Mouse (Mus musculus) layer of hippocampus, postnatal 36 days (tissue): Measurements from ENCODE around the gene Utp3. TPM values are rescaled to one million over a fixed set of nuclear protein-coding genes. Genes with fewer than 3 reads are reported as not detected.

Experiments
- DNase-seq, 2 experiments: peaks; one replicate each; pipeline ENCODE4 v3.0.0; 2022
- total RNA-seq, 2 experiments: library from RNA; stranded (reverse); gene quantifications; 2 replicates each; pipeline ENCODE4 v1.2.3; 2021

Gene Utp3
- total RNA-seq, 2 experiments from 2014 or later, result 27.5 to 28.0 TPM

DNA sequence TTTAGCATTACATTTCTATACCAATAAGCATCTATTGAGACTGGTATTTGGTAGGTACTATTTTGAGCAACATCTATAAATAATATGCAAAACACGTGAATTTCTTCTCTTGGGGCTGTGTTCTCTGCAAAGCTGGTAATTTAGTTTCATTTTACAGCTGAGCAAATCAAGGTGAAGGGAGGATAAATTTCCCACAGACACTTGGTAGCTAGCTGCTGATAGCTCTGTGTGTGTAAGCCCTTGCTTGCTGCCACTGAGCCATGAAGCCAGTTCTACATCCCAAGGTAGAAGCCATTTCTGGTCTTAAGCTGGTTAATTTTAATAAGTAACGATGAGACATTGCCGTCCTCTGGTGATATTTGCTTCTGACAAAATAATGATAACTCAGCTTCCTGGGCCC, 20.6 kb downstream of the Utp3 start:
- no peak for DNase-seq

DNA sequence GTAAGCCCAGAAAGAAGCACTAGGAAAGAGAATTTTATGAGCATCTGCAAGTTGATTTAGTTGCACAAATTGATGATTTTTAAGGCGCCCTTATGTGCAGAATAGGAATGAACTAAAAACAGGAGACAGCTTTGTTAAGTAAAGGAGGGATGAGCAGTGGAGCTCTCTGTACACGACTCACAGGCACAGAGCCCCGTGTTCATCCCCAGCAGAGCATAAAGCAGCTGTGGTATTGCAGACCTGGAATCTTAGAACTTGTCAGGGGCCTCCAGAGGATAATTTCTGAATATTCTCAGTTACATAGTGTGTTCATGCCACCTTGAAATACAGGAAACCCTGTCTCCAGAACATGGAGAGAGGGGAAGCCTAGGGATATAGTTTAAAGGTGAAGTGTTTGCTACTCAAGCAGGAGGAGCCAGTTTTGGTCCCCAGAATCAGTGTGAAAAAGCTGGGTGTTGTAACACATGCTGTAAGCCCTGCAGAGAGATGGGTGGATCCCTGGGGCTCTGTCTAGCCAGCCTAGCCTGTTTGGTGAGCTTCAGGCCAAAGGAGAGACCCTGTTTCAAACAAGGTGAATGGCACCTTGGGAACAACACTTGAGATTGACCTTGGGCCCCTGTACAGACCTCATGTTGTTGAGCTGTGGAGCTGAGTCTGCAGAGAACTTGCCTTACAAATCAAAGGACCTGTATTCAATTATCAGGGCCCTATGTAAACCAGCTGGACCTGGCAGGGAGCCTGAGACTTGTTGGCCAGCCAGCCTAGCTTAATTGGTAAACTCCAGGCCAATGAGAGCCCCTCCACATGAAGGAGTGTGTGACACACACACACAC, 21.5 kb downstream of the Utp3 start:
- DNase-seq, result no peak

DNA sequence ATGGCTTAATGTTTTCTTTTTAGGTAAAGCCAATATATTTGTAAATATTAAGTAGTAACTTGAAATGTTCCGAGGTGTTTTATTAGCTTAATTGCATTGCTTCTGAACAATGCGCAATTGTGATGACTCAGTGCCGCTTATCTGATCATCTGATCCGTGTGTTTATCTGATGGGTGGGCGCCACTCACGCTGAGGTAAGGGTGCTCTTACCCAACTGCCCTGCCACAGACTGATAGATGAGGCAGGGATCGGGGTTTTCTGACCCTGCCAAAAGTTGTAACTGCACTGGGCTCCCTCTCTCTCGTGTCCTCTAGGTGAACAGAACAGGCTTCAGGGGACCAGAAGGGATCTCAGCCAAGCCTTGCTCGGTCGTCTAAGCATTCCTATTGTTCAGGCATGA, 26.4 kb downstream of the Utp3 start:
- no peak for DNase-seq

DNA sequence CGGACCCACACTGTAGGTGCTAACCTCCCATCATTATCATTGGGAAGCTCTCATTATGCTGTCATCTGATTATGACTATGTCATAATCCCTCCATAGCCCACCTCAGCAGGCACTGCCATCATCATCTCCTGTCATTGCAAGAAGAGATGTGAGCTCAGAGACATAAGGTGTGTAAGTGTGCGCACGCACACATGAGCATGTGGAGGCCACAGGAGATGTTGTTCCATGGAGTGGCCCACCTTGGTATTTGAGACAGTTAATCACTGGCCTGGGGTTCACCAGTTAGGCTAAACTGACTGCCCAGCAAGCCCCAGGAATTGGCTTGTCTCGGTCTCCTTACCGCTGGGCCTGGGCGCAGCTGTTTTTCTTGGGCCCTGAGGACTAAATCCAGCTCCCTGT, 27.1 kb downstream of the Utp3 start:
- DNase-seq, result no peak

DNA sequence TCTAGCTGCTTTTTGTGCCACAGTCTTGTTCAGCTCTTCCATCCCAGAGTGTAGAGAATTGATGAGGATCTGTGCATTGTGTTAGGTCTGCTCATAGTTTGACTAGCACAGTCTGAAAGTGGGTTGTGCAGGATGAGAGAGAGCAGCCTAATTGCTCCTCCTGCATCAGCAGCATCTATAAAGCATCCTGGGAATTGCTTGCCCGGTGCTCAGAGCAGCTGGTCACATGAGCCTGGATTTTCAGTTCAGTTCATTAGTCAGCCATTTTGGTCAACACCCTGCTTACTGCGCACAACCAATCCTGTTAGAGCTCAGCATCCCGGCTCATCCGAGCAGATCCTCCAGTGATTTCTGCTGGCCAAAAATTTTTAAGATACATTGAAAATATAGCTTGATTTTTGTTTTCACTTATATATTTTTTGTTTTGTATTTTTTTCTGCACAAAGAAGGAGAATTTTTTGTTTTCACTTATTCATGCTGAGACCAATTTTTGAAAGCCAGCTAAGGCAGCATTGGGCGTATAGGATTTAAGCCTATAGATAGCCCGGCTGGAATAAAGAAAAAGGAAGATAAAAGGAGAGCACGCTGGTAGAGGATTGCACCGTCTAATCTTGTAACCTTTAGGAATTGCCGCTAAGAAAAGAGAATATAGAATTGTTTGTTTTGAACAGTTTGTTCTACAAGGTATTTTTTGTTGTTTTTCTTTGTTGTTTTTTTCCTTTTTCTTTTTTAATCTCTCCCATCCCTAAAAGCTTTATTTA, 29.2 kb downstream of the Utp3 start:
- DNase-seq, result peak; percentile 86 to 87

DNA sequence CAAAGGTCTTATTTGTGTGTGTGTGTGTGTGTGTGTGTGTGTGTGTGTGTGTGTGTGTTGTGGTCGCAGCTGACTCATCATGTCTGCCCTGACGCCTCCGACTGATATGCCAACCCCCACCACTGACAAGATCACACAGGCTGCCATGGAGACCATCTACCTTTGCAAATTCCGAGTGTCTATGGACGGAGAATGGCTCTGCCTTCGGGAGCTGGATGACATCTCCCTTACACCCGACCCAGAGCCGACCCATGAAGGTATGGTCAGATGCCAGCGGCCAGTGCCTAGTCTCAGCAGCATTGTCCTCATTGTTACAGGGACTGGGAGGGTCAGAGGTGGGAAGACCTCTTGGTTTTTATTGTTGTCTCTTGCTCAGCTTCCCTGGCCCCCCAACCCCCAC, 29.8 kb downstream of the Utp3 start:
- peak; percentile 40 to 41 for DNase-seq

DNA sequence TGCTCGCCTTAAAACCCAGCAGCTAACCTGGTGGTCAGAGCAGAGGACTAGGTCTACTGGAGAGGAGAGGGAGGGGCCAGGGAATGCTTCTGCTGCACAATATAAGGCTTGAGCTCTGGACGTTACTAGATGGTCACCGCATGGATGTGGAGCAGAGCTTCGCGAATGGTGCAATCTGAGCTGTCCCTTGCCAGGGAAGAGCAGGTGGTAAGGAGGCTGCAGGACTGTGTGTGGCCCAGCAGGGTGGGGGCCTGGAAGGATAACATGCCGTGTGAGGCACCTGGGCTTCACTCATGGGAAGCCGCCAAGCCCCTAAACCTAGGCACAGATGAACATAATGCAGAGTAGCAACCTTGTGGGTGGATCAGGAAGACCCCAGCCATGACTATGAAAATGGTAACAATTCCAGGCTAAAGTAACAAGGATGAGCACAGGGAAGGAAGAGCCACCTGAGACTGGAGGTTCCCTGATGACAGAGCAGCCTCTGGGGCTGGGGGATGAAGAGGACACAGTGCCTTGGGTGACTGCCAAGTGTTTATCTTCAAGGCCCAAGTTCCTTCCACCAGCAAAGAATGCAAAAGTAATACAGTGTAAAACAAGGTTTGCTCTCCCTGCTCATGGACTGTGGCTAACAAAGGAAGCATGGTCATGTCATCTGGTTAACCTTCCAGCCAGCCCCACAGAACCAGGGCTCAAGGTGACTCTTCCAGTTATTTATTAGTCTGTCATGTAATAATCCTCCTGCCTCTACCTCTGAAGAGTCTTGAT, 32.3 kb downstream of the Utp3 start:
- no peak for DNase-seq

DNA sequence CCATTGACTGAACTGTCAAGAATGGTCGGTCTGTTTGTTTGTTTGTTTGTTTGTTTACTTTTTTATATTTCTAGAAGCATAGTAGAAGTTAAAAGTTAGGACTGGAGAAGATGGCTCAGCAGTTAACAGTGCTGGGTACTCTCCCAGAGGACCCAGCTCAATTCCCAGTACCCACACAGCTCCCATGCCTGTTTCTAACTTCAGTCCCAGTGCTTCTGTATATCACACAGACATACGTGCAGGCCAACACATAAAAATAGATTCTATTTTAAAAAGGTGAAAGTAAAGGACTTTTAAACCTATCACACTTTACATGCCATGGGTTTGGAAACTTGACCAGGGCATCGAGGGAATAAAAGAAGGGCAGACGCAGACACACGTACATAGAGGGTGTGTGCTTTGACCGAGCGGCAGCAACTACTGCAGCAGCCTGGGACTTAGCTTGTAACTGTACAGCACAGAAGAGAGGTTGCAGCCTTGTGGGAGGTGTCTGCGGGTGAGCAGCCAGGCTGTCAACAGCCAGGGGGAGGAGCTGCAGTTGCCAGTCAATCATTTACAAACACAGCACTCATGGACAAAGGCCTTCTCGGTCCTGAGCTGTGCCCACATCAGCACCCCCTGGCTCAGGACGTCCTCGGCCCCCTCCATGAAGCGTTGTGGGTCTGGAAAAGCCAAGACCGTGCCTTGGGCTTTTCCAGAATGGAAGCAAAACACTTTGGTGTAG, 33.1 kb downstream of the Utp3 start:
- DNase-seq, result no peak

DNA sequence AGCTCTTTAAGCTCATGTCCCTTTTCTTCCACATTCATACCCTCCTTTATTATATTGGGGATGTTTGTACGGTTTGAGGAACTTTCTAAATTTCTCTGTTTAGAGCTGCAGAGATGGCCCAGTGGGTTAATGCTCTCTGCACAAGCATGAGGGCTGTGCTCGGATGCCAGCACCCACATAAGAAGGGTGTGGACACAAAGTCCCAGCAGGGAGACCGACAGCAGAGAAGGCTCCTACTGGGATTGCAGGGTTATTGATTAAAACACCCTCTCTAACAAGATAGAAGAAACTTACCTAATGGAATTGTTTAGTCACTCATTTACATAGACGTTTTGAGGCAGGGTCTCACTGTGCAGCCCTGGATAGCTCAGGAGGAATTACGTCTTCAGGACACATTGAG, 34.2 kb downstream of the Utp3 start:
- no peak for DNase-seq

DNA sequence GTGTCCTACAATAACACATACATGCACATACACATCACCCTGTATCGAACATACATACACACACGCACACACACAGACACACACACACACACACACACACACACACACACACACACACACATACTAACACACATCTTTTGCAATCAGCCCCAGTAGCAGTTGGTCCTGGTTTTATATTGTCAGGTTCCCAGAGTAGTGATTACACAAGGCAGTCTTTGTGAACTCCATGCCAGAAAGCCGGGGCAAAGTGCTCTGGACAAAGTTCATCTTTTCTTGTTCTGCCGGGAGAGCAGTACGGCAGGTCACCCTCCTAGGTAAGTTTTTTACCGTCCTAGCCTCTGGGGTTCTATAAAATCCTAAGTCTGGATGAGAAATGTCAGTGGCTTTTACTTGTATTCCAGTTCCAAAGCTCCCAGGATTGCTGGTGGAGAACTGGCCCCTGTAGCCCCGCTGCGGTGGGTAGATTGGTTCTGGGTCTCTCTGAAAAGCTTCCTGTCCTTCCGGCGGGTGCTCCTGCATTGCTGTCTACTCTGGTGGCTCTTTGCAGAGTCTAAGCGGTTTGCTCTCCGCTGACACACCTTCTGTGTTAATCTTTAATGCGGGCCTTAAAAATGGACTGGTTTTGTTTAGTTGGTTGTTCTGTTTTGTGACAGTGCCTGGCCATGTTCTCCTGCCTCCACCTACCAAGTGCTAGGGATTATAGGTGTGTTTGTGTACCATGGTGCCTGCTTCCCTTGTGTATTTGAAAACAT, 39.3 kb downstream of the Utp3 start:
- no peak for DNase-seq

DNA sequence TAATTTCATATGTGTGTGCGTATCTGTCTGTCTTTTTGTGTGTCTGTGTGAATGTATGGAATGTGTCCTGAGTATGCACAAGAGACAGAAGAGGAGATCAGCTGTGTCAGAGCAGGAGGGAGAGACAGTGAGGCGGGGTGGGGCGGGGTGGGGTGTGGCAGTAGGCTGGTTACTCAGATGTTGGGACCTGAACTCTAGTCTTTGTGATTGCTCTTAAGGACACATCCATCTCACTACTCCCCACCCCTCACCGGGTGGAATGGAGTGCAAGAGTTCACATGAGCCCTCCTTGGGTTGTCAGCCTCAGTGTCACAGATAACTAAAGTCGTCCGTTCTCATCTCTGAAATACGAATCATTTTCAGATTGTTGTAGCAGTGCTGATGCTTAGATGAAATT, 39.9 kb downstream of the Utp3 start:
- no peak for DNase-seq

DNA sequence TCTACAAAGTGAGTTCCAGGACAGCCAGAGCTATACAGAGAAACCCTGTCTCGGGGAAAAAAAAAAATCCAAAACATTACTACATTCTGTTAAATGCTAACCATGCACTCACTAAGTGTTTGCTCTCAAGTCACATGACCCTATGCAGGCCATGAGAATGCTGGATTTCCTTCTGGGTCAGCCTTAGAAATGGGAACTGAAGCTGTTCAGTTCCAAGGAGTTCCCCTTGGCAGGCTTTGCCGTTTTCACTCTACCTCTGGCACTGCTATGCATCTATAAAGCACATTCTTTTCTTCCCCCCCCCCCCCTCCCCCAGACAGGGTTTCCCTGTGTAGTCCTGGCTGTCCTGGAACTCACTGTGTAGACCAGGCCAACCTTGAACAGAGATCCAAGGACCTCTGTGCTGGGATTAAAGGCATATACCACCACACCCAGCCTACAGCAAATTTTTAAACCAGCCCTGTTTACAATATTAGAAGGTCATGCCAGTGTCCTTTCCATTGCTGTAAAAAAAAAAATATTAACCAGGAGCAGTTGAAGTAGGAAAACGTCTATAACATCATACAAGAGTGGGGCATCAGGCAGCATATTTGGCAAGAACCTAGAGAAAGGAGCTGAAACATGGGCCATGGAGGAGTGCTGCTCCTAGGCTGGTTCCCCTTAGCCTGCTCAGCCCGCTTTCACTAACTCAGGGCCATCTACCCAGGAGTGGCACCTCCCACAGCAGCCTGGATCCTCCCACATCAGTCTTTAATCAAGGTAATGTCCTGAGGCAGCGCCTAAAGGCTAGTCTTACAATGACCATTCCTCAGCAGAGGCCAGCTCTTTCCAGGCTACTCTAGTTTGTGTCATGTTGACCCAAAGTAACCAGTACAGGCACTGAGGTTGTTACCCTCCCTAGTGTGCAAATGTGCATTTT, 41.5 kb downstream of the Utp3 start:
- no peak for DNase-seq

DNA sequence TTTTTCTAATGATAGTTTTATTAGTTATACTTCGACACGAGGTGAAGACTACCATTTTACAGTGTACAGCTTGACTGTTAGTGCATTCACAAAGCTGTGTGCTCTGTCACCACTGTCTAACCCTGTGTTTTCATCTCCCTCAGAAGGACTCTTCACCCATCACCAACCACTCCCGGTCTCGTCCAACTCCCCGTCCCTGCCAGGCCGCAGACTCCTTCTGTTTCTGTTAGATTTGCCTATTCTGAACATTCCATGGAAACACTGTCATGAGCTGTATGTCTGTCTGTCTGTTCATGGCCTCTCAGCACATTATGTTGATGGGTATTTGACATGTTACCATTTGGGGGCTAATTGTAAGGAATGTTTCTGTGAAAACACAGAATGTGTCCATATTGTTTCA, 44.7 kb downstream of the Utp3 start:
- no peak for DNase-seq

DNA sequence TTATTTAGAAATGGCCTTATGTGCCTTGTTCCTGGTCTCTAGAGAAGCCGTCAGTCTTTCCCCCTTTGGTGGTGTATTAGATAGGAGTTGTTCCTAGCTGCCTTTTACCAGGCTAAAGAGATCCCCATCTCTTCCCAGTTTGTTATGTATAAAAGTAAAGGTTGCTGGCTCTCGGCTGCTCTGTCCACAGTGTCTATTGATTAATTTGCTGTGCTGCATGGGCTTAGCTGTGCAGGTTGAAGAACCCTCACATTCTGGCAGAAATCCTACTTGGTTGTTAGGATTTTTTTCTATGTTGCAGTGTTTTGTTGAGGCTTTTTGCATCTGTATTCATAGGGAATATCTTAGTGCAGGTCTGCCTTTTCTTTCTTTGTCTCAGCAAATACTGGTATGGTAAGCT, 47.8 kb downstream of the Utp3 start:
- DNase-seq, result no peak

DNA sequence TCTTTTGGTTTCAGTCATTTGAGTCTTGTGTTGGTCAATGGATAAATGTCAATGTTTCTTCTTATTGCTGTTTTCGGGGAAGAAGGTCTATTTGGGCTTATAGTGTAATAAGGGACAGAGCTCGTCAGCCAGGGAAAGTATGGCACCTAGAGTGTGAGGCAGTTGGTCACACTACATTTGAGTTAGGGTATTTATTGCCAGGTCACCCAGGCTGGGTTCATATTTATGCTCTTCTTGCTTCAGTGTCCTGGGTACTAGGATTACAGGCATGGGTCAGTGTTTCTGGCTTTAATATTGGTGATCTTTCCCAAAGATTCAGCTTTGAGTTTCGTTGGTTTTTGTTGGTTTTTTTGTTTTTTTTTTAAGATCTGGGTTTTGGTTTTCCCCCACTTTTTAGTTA, 48.5 kb downstream of the Utp3 start:
- no peak for DNase-seq

DNA sequence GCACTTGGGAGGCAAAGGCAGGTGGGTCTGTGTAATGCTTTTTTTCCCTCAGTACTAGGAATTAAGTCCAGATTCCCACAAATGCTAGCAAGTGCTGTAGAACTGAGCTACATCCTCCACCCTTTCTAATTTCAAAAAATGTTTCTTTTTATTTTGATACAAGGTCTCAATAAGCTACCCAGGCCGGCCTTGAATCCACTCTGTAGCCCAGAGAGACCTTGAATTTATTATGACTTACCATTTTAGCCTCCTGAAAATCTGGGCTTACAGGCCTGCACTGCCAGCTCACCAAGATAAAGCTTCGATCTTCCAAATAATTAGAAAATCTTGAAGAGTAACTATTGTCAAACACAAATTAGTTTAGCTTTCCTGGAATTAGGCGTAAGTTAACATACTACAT, 49.8 kb downstream of the Utp3 start:
- no peak for DNase-seq

DNA sequence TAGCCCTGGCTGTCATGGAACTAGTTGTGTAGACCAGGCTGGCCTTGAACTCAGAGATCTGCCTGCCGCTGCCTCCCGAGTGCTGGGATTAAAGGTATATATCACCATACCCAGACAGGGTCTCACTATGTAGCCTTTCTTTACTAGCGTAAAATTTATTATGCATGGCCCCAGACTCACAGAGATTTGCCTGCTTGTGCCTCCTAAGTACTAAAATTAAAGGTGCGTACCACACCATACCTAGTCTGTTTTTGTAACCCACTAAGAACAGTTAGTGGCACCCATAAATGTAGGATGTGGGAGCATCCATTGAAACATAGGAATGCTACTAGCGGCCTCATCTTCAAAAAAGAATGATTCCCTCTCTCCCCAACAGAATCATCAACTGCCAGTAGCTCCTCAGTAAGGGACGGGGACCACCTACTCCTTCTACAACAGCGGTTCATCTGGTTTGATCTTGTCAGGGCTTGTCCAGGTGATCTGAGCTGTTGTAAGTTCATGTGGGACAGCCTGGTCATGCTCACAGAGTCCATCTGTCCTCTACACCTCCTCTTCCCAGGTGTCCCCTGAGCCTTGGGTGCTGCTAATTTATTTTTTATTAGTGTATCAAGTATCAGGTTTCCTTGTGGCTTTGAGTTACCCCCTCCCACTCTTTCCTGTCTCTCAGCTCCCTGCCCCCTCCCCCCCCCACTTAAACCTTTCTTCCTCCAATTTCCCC, 50.5 kb downstream of the Utp3 start:
- DNase-seq, result no peak
